Mouse (Mus musculus): ENCODE data around the gene Rlbp1. TPM values are rescaled to one million over a fixed set of nuclear protein-coding genes. Genes with fewer than 3 reads are reported as not detected.

The Rlbp1 gene
- polyA plus RNA-seq, 1 experiment from 2014 or later: 80.0 TPM

DNA sequence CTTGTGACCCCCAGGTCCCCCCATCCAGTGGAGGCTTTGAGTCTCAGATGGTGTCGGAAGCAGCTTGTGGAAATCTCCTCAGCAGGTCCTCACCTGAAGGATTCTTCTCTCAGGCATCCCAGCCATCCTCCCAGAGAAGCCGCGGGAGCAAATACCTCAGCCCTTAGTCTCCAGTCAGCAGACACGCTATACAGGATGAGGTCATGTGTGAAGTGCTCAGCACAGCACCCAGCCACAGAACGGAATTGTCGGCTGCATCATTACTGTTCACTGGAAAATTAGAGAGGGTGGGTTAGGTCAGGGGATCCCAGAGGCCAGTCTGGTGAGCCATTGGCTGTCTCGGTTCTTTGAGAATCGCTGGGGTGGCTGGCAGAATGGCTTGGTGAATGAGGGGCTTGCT lies 38.0 kb downstream of the Rlbp1 start:
- H3K27ac ChIP-seq (ENCODE audit: low read depth, low read length): no peak overlapping the region
- no peak overlapping the region for H3K9ac ChIP-seq (ENCODE audit: low read length)
- H3K4me2 ChIP-seq (ENCODE audit: low read length): no peak overlapping the region
- 84% methylated on average over 8 of the region's 8 CpGs for WGBS
- H3K36me3 ChIP-seq (ENCODE audit: control insufficient read depth, insufficient read depth, low read length): peaks cover 56% of the 10 kb centered on the region
- H3K4me3 ChIP-seq (ENCODE audit: low read depth, low read length): no peak overlapping the region
- ATAC-seq (no peak), DNase-seq (ENCODE audit: low spot score) (no peak)
- H3K9me3 ChIP-seq (replicated peaks; ENCODE audit: control insufficient read depth, low read length): no peaks in the 10 kb centered on the region
- no peaks in the 10 kb centered on the region for H3K27me3 ChIP-seq (replicated peaks; ENCODE audit: control insufficient read depth, insufficient read depth, low read length)
- no peaks in the 10 kb centered on the region for H3K4me1 ChIP-seq (ENCODE audit: control insufficient read depth, insufficient read depth, low read length)

GRCm38 (mm10) chr7:79347108-79347813 lies 39.6 kb downstream of the Rlbp1 start:
- Histone ChIP-seq H3K9ac (ENCODE audit: low read length) (no peak overlapping the region), H3K27me3 (replicated peaks; ENCODE audit: control insufficient read depth, insufficient read depth, low read length) (no peaks in the 10 kb centered on the region), H3K9me3 (replicated peaks; ENCODE audit: control insufficient read depth, low read length) (no peaks in the 10 kb centered on the region), H3K36me3 (ENCODE audit: control insufficient read depth, insufficient read depth, low read length) (peaks cover 54% of the 10 kb centered on the region), H3K4me1 (ENCODE audit: control insufficient read depth, insufficient read depth, low read length) (no peaks in the 10 kb centered on the region), H3K4me2 (ENCODE audit: low read length) (no peak overlapping the region), H3K4me3 (ENCODE audit: low read depth, low read length) (no peak overlapping the region), H3K27ac (ENCODE audit: low read depth, low read length) (no peak overlapping the region)
- WGBS: 86% methylated on average over 13 of the region's 13 CpGs
- DNase-seq (ENCODE audit: low spot score) (no peak), ATAC-seq (no peak)

DNA sequence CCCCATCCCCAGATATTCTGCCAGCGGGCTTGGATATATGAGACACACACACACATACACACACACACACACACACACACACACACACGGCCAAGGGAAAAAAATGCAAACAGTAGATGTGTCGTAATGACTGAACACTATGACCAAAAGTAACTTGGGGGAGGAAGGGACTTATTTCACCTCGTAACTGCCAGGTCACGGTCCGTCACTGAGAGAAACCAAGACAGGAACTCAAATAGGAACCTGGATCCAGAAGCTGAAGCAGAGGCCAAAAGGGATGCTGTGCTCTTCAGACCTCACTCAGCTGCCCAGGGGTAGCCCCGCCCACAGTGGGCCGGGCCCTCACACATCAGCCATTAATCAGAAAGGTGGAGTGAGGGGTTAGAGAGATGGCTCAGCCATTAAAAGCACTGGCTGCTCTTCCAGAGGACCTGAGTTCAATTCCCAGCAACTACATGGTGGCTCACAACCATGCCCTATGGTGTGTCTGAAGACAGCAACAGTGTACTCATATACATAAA lies 40.2 kb downstream of the Rlbp1 start:
- peaks cover 47% of the 10 kb centered on the region for H3K36me3 ChIP-seq (ENCODE audit: control insufficient read depth, insufficient read depth, low read length)
- H3K27ac ChIP-seq (ENCODE audit: low read depth, low read length): no peak overlapping the region
- WGBS: 83% methylated on average over 8 of the region's 8 CpGs
- no peak overlapping the region for H3K4me2 ChIP-seq (ENCODE audit: low read length)
- H3K9me3 ChIP-seq (replicated peaks; ENCODE audit: control insufficient read depth, low read length): no peaks in the 10 kb centered on the region
- H3K4me1 ChIP-seq (ENCODE audit: control insufficient read depth, insufficient read depth, low read length): no peaks in the 10 kb centered on the region
- H3K9ac ChIP-seq (ENCODE audit: low read length): no peak overlapping the region
- H3K27me3 ChIP-seq (replicated peaks; ENCODE audit: control insufficient read depth, insufficient read depth, low read length): no peaks in the 10 kb centered on the region
- DNase-seq (ENCODE audit: low spot score) (no peak), ATAC-seq (no peak)
- no peak overlapping the region for H3K4me3 ChIP-seq (ENCODE audit: low read depth, low read length)

DNA sequence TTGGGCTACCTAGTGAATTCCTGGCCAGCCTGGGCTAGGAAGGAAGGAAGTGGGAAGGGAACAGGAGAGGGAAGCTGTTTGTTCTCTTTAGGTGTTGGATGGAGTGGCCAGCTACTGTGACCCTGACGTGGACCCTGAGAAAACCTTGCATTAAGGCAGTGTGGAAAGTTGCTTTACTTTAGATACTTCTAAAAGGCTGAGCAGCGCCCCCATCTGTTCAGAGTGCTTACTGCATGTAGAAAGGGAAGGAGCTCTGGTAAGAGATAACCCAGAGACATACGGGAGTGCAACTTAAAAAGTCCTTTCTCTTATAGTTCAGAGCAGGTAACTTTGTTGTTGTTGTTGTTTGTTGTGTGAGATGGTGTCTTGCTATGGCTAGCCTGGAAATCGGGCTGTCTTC lies 40.9 kb downstream of the Rlbp1 start:
- no peak overlapping the region for H3K4me2 ChIP-seq (ENCODE audit: low read length)
- H3K4me1 ChIP-seq (ENCODE audit: control insufficient read depth, insufficient read depth, low read length): no peaks in the 10 kb centered on the region
- H3K36me3 ChIP-seq (ENCODE audit: control insufficient read depth, insufficient read depth, low read length): peaks cover 40% of the 10 kb centered on the region
- H3K4me3 ChIP-seq (ENCODE audit: low read depth, low read length): no peak overlapping the region
- no peak overlapping the region for H3K27ac ChIP-seq (ENCODE audit: low read depth, low read length)
- 48% methylated on average over 4 of the region's 4 CpGs for WGBS
- H3K27me3 ChIP-seq (replicated peaks; ENCODE audit: control insufficient read depth, insufficient read depth, low read length): no peaks in the 10 kb centered on the region
- H3K9me3 ChIP-seq (replicated peaks; ENCODE audit: control insufficient read depth, low read length): no peaks in the 10 kb centered on the region
- ATAC-seq: no peak
- peak; percentile 55 for DNase-seq (ENCODE audit: low spot score)
- no peak overlapping the region for H3K9ac ChIP-seq (ENCODE audit: low read length)

GRCm38 (mm10) chr7:79336362-79336910 lies 50.4 kb downstream of the Rlbp1 start:
- peaks cover 7% of the 10 kb centered on the region for H3K36me3 ChIP-seq (ENCODE audit: control insufficient read depth, insufficient read depth, low read length)
- ATAC-seq: no peak
- H3K9ac ChIP-seq (ENCODE audit: low read length): no peak overlapping the region

DNA sequence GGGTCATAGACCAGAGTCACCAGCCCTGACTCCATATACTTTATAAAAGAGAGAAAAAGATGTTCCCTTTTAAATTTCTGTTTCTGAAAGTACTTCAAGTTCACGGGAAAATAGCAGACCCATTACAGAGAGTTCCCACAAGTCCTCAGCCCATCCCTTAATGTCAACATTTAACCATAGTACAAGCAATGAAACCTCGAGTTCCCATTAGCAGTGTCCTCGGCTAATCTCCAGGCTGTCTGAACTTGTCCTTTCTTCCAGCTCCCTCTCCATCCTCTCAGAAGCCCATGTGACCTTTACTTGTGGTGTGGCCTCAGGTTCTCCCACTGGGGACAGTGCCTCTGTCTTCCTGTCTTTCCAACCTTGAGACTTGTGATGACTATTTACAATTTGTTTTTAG lies 53.4 kb downstream of the Rlbp1 start:
- Histone ChIP-seq H3K9ac (ENCODE audit: low read length) (no peak overlapping the region), H3K9me3 (replicated peaks; ENCODE audit: control insufficient read depth, low read length) (no peaks in the 10 kb centered on the region), H3K27me3 (replicated peaks; ENCODE audit: control insufficient read depth, insufficient read depth, low read length) (no peaks in the 10 kb centered on the region), H3K4me2 (ENCODE audit: low read length) (no peak overlapping the region), H3K27ac (ENCODE audit: low read depth, low read length) (no peak overlapping the region), H3K4me3 (ENCODE audit: low read depth, low read length) (no peak overlapping the region), H3K36me3 (ENCODE audit: control insufficient read depth, insufficient read depth, low read length) (peaks cover 27% of the 10 kb centered on the region), H3K4me1 (ENCODE audit: control insufficient read depth, insufficient read depth, low read length) (no peaks in the 10 kb centered on the region)
- ATAC-seq (no peak), DNase-seq (ENCODE audit: low spot score) (no peak)
- 84% methylated on average over 3 of the region's 3 CpGs for WGBS

More at GRCm38 (mm10) chr7:79336362-79336910, 50.4 kb downstream of the Rlbp1 start:
- no peaks in the 10 kb centered on the region for H3K4me1 ChIP-seq (ENCODE audit: control insufficient read depth, insufficient read depth, low read length)
- no peak overlapping the region for H3K27ac ChIP-seq (ENCODE audit: low read depth, low read length)
- no peak overlapping the region for H3K4me3 ChIP-seq (ENCODE audit: low read depth, low read length)
- DNase-seq (ENCODE audit: low spot score): no peak
- H3K4me2 ChIP-seq (ENCODE audit: low read length): no peak overlapping the region
- no peaks in the 10 kb centered on the region for H3K9me3 ChIP-seq (replicated peaks; ENCODE audit: control insufficient read depth, low read length)
- WGBS: 88% methylated on average over 8 of the region's 8 CpGs
- H3K27me3 ChIP-seq (replicated peaks; ENCODE audit: control insufficient read depth, insufficient read depth, low read length): no peaks in the 10 kb centered on the region

- no peak for ATAC-seq
- WGBS: 8% methylated on average over 10 of the region's 10 CpGs
- H3K27me3 ChIP-seq (replicated peaks; ENCODE audit: control insufficient read depth, insufficient read depth, low read length): no peaks in the 10 kb centered on the region
- no peak for DNase-seq (ENCODE audit: low spot score)
- H3K9ac ChIP-seq (ENCODE audit: low read length): no peak overlapping the region
- no peak overlapping the region for H3K27ac ChIP-seq (ENCODE audit: low read depth, low read length)
- H3K4me1 ChIP-seq (ENCODE audit: control insufficient read depth, insufficient read depth, low read length): no peaks in the 10 kb centered on the region
- H3K36me3 ChIP-seq (ENCODE audit: control insufficient read depth, insufficient read depth, low read length): peaks cover 42% of the 10 kb centered on the region
- no peak overlapping the region for H3K4me3 ChIP-seq (ENCODE audit: low read depth, low read length)
- no peak overlapping the region for H3K4me2 ChIP-seq (ENCODE audit: low read length)
- H3K9me3 ChIP-seq (replicated peaks; ENCODE audit: control insufficient read depth, low read length): no peaks in the 10 kb centered on the region
Measured at GRCm38 (mm10) chr7:79331197-79331596, 55.7 kb downstream of the Rlbp1 start.

DNA sequence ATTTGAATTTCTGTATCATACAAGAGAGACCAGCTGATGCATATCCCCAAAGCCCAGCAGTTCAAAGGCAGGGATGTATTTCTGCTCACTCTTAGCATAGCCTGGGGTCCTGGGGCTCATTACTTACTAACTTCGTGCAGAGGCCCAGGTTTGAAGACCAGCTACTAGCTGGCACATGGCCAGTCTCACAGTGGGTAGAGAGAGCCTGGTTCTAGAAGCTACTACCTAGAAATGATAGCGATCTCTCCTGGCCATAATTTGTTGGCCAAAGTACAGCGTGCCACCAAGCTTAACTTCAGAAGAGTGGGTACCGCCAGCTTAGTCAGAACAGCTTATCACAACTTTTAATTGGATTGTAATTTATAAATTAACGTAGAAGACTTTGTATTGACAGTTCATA lies 58.1 kb downstream of the Rlbp1 start:
- DNase-seq (ENCODE audit: low spot score) (no peak), ATAC-seq (no peak)
- no peaks in the 10 kb centered on the region for H3K9me3 ChIP-seq (replicated peaks; ENCODE audit: control insufficient read depth, low read length)
- H3K4me1 ChIP-seq (ENCODE audit: control insufficient read depth, insufficient read depth, low read length): no peaks in the 10 kb centered on the region
- H3K4me3 ChIP-seq (ENCODE audit: low read depth, low read length): no peak overlapping the region
- H3K27me3 ChIP-seq (replicated peaks; ENCODE audit: control insufficient read depth, insufficient read depth, low read length): no peaks in the 10 kb centered on the region
- 95% methylated on average over 5 of the region's 5 CpGs for WGBS
- H3K36me3 ChIP-seq (ENCODE audit: control insufficient read depth, insufficient read depth, low read length): peaks cover 63% of the 10 kb centered on the region
- H3K4me2 ChIP-seq (ENCODE audit: low read length): no peak overlapping the region
- no peak overlapping the region for H3K9ac ChIP-seq (ENCODE audit: low read length)
- H3K27ac ChIP-seq (ENCODE audit: low read depth, low read length): no peak overlapping the region

Data from forebrain, embryonic 14.5 days (tissue).